Mouse (Mus musculus): ENCODE data around the gene Cacna1i. TPM values are rescaled to one million over a fixed set of nuclear protein-coding genes. Genes with fewer than 3 reads are reported as not detected.

Gene Cacna1i
- total RNA-seq, 4 experiments from 2014 or later = 0.32 to 1.0 (median 0.77) TPM

DNA sequence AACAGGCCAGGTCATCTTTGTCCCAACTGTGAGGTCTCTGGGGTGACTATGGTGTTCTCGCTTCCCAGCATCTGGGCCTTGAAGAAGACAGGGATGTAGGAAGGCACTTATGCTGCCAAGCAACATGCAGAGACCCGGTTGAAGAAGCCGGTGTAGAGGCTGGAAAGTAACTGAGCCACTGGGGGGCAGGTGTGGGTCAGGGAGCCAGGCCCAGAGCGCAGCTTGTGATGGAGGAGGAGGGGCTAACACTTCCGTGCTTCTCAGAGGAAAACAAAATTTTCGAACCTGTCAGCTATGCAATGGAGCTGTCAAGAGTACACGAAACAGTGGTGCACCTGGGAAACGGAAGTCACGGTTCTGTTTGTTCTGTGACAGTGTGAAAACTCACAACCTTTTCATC is 9.9 kb upstream of the Cacna1i start:
- DNase-seq = no peak

DNA sequence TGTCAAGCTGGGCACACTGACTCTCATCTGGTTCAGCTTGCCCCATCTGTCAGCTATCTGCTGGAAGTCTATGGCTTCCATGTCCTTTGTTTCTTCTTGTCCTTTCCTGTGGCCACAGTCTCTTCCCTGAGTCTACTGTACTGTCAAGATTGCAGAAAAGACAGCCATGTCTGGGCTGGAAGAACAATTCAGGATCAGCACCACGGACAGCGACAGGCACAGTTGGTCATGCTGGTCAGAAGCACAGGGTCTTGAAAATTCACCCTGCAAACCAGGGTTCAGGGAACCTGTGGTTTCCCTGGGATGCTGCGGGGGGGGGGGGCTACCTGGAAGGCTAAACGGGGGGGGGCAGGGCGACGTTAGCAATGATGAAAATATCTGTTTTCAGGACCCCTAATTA is 9.4 kb upstream of the Cacna1i start:
- DNase-seq = no peak

DNA sequence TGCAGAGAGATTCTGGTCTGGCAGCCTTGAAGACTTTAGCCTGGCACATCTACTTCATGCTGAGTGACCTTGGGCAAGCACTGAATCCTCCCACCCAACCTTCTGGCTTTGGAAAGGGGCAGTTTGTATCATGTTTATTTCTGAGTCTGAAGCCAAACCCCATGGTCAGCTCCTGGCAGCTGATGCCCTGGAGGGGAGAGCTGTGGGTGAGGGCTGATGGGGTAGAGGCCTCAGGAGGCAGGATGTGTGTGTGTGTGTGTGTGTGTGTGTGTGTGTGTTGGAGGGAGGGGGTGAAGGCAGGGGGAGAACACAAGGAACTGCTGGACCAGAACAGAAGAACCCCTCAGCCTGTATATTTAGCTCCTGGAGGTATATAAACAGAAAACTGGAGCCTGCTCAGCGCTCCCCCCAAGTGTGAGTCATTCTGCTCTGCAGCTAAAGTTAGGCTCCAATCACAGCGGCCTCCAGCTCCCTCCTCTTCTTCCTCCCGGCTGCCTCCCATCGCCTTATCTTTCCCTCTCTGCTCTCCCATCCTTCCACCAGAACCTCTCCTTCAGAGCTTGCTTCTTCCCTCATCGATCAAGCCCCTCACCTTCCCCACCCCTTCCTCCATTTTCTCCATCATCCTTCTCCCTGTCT is 8.8 kb upstream of the Cacna1i start:
- no peak for DNase-seq

GRCm38 (mm10) chr15:80279053-80279452 is 8.0 kb upstream of the Cacna1i start:
- no peak for DNase-seq

- no peak for DNase-seq
Measured at GRCm38 (mm10) chr15:80280646-80281045, 6.4 kb upstream of the Cacna1i start.

DNA sequence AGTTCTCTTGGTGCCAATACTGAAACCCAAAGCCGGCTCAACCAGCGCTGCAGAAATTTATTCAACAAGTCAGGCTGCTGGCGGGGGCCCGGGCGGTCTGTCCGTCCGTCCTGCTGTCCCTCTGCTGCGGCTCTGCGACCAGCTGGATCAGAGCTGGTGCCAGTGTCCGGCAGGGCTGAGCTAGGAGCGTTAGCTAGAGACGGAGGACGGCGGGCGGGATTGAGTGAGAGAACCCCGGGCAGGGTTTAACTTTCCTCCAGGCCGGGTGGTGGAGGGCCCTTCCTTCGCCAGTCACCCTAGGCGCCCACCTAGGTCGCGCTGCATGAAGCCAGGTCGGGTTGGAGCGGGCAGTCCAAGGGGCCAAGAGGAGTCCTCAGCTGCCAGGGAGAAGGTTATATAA is 998 bp downstream of the Cacna1i start:
- no peak for DNase-seq

GRCm38 (mm10) chr15:80289436-80289835 is 2.4 kb downstream of the Cacna1i start:
- DNase-seq = peak; percentile 60

- DNase-seq = no peak
Measured at GRCm38 (mm10) chr15:80297146-80297545, 10.1 kb downstream of the Cacna1i start.

- DNase-seq = no peak
Measured at GRCm38 (mm10) chr15:80303779-80304178, 16.7 kb downstream of the Cacna1i start.

- no peak for DNase-seq
Measured at GRCm38 (mm10) chr15:80304188-80304587, 17.1 kb downstream of the Cacna1i start.

DNA sequence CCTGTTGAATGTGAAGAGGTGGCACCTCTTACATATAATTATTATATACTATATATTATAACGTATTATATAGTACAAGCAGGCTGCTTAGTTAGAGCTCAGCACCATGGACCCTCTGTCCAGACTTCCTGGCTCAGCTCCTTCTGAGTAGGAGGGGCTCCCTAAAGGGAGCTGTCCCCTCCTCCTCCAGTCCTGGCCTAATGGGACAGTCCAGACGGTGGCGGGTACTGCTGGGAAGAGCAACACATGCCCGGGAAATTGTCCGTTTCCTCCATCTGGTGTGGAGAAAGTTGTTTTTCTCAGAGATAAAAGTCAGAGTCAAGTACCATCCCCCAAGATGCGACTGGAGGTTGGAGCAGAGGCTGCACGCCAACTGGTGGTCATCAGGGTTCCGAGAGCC is 19.1 kb downstream of the Cacna1i start:
- DNase-seq = no peak

- no peak for DNase-seq
Measured at GRCm38 (mm10) chr15:80314731-80315130, 27.7 kb downstream of the Cacna1i start.

DNA sequence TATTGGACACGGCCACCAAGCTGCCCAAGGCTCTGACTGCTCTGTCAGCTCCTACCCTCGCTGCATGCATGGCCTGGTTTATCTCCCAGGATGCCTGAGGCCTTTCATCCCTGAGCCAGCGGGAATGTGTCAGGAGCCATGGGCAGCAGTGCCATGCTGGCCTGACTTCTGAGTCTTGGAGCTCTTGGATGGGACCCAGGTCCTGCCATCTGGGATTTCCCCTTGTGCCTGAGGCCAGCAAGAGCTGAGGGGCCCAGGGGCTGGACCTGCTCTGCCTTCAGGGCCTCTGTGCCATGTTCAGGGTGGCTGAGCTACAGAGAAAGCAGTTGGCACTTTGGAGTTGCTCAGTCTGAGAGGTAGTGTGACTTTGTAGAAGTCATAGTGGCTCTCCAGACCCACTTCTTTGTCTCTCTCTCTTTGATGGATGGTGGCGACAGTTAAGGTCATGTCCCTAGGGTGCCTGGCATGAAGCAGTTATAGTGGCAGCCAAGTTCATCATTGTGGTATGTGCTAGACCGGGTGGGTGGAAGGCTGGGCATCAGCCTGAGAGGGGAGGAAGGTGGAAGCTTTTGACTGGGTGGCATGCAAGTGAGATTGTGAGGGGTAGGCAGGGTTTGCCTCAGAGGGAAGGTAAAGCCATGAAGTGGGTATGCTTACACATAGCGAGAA is 30.1 kb downstream of the Cacna1i start:
- peak; percentile 17 for DNase-seq

DNA sequence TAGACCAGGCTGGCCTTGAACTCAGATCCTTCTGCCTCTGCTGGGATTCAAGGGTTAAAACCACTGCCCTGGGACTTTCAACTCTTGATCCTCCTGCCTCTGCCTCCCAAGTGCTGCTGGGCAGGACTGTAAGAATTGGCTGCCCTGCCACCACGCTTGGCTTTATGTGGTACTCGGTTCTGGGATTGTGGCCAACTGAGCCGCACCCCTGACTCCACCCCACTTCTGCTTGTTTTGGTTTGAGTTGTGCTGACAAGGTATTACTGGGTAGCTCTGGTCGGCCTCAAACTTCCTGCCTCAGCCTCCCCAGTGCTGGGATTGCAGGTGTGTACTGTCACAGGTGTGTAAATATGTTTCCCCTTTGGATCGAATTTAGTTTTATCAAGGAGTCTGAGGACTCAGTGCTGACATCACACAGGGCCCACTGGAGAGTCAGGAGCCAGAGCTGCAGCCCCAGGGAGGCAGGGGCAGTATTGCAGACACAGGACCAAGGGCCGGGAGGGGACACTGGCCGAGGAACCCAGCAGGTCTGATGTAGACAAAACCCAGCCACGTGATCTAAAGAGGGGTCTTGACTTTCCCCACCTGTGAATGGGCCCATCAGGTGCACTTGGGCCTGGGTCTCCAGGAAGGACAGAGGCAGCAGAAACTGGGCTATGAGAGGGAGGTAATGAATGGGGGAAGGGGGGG is 30.9 kb downstream of the Cacna1i start:
- DNase-seq = no peak

DNA sequence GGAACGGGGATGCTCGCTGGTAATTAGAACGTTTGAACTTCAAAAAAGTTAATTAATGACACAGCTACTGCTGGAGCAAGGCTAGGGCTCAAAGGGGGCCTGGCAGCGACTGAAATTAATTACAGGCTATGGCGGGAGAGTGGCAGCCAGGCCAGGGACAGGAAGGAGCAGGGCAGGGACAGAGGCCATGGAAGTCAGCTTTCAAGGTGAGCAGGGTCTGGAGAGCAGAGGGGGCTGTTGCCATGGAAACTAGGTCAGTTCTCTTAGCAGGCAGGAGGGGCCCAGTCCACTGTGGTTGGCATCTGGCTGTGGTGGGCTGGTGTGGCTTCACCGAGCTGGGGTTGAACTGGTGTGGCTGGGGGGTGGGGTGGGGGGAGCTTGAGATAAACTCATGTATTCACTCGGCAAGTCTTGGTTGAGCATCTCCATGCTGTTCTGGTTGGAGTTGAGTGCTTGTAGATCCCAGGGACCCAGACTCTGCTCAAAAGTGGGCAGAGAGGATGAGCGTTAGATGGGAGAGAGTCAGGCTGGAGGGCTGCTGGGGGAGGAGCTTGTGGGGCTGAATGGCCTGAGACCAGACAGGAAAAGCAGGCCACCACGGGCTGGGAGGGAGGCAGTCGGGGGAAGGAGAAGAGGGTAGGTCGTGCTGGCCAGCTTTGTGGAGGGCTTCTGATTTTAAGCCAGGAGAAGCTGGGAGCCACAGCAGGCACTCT is 31.7 kb downstream of the Cacna1i start:
- no peak for DNase-seq

DNA sequence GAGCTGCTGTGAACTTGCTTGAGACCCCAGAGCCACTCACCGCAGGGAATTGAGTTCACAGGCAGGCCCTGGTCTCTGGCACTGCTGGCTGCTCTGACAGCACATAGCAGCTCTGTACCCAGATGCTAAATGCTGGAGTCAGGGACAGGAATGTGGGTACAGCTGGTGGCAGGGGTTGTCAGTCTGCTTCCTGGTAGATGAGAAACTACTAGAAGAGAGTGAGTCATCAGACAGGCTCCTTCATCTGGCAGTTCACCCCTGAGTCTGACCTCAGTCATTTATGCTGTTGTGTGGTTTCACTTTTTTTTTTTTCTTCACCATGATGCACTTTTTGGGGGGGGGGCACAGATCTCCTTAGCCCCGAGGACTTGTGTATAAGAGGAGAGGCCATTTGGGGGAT is 32.3 kb downstream of the Cacna1i start:
- no peak for DNase-seq

GRCm38 (mm10) chr15:80319921-80320320 is 32.9 kb downstream of the Cacna1i start:
- no peak for DNase-seq

GRCm38 (mm10) chr15:80325207-80325606 is 38.2 kb downstream of the Cacna1i start:
- DNase-seq = no peak

- no peak for DNase-seq
Measured at GRCm38 (mm10) chr15:80325756-80326155, 38.7 kb downstream of the Cacna1i start.

- no peak for DNase-seq
Measured at GRCm38 (mm10) chr15:80326947-80327346, 39.9 kb downstream of the Cacna1i start.

- DNase-seq = no peak
Measured at GRCm38 (mm10) chr15:80327743-80328540, 40.9 kb downstream of the Cacna1i start.

DNA sequence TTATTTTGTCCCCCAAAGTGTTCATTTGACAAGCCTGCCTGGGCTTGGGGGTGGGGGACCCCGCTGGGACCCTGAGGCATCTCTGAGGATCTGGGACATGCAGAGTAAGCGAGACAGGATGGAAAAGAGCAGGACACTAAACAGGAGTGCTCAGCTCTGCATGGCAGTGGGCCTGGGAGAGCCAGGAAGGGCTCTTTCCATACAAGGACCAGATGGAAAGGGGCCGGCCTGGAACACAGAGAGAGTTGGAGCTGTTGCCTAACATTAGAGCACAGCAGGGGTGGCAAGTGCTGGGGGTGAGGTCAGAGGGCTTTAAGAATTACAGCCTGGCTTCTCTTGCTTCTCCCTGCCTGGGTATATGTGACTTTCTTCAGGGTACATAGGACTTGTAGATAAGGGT is 43.2 kb downstream of the Cacna1i start:
- no peak for DNase-seq
